Mouse (Mus musculus) frontal cortex, adult (tissue): ENCODE measurements around the gene Hspbap1.

Experiments
- ATAC-seq: cut with Nextera tagmentation; 2 replicates; pipeline ENCODE4 v1.9.2; 2017; ENCODE audit warnings: mild to moderate bottlenecking, moderate library complexity, mixed read lengths; ENCODE audit not compliant: low TSS enrichment

The Hspbap1 gene

GRCm38 (mm10) chr16:35872410-35873006, 102.3 kb downstream of the Hspbap1 start:
- no peak for ATAC-seq

GRCm38 (mm10) chr16:35874416-35874815, 104.2 kb downstream of the Hspbap1 start:
- no peak for ATAC-seq
